Mouse (Mus musculus) testis, postnatal 10 days (tissue): ENCODE results near the gene Clcn6.

Experiments used
- DNase-seq: peaks from one replicate; pipeline ENCODE4 v3.0.0; 2021; ENCODE audit warnings: low spot score

Gene Clcn6

DNA sequence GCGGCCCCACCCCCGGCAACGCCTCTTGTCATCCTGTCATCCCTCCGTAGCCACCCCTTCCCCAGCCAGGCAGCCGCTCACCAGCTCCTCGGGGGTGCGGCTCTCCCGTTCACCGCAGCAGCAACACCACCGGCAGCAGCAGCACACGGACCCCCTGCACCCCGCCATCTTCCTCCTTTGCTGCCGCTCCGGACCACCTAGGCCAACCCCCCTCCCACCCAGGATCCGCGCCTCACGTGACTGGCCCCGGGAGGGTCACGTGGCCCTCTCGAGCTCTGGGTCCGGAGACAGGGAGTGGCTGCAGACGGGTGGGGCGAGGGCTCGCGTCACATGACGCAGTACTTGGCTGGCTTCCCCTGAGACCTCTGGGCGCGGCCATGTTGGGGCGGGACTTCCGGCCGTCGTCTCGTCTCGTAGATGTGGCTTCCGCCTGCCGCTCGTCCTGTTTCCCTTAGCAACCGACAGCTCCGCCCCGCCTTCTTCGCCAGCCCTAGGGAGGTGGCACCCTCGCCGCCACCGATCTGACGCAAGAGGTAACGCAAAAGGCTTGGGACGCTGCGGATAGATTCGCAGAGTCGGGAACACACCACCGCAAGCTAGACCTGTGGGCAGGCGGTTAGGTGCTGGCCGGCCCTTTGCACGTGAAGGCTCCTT lies at the start of gene Clcn6, which contains the start of gene Mthfr:
TSS of gene Clcn6 (minus strand) at position 222 of the 654 bp plus-strand sequence.
TSS of gene Mthfr (plus strand) at position 478 of the 654 bp plus-strand sequence.
- DNase-seq: peak; percentile 99

DNA sequence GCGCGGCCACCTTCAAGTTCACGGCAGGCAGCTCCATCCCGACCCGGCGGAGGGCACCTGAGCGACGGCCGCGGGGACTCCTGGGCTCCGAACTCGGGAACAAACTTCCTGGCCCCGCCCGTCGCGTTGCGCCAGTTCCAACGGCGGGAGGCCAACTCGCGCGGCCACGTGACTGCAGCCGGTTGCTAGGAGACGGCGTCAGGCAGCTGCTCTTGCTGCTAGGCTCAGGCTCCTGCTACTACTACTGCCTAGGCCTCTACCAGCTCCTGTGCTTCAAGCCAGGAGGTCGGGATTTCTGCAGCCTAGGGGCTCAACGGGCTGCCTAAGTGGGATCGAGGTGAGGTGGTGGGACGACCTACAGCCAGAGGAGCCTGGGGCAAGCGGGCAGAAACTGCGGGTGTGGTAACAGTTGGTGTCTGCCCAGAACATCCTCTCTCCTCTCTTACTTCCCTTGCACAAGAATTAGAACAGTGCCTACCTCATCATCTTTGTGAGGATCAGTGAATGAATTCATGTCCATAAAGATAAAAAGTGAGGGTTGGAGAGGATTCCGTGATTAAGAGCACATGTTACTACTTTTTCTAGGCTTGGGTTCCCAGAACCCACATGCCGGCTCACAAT lies 49.4 kb upstream of the Clcn6 start, which contains the start of gene Agtrap:
TSS of gene Agtrap (minus strand) at position 125 of the 621 bp plus-strand sequence.
- peak; percentile 97 for DNase-seq

DNA sequence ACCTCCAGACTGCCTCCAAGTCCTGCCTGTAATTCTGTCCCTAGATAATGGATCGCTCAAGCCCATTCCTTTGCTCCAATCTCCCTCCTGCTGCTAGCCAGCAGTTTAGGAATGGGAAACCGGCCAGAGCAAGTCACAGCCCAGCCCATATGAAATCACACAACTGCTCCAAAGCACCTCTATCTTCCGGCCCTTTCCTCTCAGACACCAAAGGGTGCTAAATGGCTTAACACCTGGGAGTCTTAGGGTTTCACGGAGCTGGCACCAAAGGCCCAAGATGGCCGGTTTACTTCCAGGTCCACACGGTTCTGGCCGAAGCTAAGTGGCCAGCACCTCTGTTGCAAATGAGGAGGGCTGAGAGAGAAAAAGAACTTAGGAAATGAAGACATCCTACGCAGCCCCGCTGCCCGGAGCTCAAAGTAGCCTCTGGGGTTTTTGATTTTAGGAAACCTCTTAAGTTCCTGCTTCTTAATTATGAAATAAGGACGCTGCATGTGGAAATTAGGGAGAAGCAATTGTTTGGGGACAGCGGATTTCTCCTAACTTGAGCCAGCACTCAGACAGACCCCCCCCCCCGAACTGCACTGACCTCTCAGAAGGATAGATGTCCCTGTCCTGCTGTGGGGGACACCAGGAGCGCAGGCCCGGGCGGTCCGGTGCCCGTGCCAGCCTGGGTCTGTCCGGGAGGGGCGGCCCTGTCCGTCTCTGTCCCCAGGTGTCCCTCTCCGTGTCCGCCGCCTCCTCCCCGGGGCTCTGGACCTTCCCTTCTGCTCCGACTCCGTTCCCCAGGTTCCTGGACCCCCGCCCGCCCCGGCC lies 48.7 kb upstream of the Clcn6 start:
- peak; percentile 64 for DNase-seq

DNA sequence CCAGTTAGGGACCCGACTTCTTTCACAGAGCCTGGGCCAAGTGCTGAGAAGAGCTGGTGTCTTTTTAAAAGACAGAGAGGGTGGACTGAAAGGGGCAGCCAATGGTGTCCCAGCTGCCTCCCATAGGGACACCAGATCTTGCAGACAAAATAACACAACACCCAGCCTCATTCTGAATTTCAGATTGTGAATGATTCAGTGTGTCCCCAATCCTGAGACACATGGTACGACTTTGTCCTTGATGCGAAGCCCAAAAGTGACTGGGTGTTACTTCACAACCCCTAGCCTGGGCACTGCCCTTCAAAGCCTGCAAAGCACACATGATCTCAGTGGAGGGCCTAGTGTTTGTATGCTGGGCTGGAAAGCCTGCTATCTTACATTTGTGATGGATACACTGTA lies 47.3 kb upstream of the Clcn6 start:
- no peak for DNase-seq

DNA sequence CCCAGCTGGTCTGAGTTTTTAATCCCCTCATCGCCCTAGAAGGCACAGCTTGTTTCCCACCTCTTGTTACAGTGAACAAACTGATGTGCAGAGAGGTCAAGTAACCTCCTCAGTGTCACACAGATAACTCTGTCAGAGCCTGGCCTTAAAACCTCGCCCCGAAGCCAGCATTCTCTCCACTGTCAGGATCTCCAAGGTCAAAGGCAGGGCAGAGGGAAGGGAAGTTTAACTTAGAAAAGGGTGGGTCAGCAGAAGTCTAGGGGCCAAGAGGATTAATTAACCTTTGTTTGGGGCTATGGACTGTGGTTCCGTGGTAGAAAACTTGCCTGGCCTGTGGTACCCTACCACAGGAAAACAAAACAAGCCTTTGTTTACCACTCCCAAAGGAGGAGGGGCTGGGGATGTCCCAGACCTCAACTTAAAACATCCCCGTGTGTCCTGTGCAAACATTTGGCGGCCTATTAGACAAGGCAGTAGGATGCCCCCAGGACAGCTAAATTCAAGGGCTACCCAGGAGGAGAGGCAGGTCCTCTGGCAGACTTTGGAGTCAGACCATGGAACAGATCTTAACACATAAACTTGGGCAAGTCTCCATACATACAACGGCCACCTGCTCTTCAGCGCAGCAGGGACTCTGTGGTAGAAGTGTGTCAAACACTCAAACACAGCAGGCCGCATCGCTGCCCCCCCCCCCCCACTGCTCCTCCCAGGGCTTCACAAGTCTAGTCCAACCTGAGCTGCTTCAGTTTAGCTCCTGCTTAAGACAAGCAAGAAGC lies 46.7 kb upstream of the Clcn6 start:
- DNase-seq: peak; percentile 42

DNA sequence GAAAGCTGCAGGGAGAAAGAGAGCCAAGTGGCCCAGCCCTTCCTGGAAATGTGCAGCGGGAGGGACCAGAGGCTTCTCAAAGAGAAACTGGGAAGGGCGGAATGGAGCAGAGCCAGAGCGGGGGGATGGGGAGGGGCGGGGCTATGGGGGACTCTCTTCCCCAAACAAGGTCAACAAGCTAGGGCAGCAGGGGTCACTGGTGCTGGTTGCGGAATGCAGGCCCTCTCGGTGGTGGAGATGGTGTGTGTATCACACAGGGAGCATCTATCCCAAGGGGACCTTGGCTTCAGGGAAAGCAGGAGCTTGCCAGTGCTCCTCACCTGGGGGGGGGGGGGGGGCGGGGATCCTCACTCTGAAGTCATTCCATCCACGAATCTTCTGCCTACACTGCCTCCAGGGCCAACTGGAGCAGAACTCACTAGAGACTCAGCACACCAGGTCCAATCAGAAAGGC lies 45.7 kb upstream of the Clcn6 start:
- DNase-seq: peak; percentile 60

DNA sequence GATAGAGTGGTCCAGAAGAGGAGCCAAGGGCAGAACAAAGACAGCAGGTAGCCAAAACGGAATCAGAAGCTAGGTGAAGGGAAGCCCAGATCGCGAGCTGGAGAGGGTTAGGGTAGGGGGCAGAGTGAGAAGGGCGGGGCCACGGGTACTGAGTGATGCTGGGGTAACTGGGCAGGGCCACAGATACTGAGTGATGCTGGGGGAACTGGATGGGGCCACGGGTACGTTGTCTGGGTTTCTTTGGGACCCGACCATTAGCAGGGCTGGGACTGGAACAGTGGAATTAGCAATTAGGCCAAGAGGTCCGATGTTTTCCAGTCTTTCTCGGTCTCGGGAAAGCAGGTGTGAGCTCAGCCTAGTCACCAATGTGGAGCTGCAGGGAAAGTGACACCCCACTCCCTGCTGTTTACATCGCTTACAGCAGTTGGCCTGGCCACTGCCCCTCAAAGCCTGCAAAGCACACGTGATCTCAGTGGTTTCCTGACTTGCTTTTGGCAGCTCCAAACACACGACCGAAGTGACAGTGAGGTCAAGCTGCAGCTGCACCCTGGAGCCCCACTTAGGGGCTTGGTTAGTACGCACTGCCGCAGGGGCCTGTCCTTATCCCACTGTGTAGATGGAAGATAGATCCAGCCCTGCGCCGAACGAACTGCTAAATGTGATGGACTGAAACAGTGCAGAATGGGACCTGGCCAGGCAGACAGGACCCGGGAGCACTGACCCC lies 44.7 kb upstream of the Clcn6 start:
- DNase-seq: peak; percentile 49

DNA sequence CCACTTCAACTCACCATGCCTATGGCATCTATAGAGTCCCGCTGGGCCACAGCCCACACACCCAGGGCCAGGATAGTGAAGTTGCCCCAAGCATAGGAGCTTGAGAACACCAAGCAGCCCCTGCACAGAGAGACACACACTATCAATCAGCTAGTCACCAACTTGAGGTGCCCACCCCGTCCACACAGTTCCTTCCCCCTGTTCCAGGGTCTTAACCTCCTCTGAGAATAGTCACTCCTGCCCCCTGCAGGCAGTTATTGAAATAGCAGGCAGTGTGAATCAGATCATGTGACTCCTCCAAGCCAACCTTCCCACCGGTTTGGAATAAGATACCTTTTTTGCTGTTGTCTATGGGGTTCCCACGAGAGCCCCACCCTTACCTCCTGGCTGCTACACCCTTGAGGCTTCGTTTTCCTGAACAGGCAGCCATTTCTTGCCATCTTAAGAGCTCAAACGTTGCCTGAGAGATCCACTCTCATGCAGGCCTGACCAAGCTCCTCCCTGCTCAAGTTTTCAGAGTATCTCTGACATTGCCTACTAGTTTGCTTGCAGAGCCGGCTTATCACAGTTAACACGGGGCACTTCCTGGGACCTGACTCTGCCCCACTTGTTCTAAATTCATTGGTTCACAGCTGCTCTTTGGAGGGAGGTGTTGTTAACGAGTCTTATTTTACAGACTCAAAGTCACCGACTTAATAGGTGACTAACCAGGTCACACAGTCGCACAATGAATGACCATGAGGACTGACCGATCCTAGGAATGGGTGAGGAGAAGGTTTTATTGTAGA lies 43.8 kb upstream of the Clcn6 start:
- DNase-seq: peak; percentile 83

DNA sequence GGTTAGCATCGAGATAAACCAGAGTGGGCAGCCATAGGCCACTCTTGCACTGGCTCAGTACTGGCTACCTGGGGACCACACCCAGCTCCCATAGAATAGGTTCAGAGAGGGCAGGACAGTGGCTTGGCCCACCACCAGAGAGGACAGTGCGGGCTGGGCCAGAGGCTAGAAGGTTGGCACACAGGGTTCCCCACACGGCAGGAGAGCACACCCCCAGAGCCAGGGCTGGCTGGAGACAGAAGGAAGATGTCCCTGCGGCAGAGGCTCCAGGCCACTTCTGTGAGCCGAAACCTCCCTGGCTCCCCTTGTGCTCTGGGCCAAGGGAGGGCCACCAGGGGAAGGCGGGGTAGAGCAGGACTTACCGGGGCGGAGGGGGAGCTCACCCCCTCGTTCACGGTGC lies 42.6 kb upstream of the Clcn6 start:
- DNase-seq: no peak

DNA sequence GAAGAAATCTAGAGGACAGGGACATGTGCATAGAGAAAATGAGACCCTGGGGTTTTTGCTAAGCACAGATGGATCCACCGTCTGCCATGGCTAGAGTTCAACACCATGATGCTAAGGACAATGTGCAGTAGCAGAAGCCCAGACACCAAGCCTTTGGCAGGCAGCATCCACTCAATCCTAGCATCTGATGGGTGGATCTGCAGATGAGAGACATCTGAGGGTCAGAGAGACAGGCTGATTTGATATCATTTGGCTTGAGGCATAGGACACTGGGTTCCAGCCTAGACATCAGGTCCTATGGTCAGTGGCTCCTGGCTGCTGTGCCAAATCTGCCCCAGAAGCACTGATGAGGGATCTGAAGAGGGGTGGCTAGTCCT lies 42.0 kb upstream of the Clcn6 start:
- no peak for DNase-seq

DNA sequence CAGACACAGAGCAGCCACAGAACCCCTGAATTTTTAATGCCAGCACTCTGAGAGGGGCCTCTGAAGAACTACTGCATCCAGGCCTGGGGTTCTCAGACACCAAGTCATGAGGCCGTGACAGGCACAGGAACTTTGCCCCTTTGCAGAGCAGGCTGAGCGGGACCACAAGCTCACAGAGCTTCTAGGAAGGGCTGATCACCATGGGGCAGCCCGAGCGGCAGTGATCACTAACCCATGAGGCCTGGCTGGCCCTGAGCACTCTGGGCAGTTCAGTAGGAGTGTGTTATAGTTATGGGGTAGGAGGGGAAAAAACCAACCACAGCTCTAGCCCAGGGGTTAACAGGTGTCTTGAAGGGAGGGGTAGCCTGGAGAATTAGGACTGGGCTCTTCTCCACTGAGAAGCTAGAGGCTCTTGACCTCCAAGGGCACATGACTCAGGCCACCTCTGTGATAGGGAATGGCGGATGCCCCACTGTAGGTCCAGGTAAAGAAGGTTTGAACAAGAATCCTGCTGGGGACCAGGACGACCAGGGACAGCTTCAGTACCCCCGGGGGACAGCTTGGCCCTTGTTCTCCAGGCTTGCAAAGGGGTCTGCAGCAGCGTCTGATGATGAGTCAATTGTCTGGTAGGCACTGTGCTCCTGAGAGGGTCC lies 41.4 kb upstream of the Clcn6 start:
- no peak for DNase-seq

DNA sequence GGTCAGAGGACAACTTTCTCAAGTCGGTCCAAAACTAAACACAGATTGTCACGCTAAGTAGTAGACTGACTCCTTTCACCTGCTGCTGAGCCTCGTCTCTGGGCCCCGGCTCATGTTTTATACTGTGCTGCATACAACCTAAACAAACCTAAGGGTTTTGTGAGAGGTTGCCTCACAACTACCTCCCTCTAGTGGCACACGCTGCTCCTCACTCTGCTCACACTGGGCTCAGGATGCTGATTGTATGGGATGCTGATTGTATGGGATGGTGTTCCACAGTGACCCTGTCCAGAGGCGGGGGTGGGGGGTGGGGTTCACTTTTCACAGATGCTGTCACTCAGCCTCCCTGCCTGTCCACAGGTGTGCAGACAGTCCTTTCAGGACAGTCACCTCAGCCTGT lies 40.6 kb upstream of the Clcn6 start:
- no peak for DNase-seq

DNA sequence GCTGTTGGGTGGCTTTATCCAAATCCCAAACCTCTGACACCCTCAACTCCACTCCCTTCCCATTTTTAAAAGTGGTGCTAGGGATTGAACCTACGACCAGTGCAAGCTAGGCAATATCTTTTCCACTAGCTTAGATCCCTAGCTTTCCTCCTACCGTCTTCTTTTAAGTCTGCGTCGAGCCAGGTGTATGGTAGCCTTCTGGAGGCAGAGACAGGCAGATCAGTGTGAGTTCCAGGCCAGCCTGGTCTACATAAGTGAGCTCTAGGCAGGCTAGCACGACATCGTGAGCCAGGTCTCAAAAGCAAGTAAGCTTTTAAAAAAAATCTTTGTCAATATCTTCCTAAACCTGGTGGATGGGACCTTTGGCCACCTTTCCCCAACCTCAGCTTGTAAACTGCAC lies 37.3 kb upstream of the Clcn6 start:
- no peak for DNase-seq

DNA sequence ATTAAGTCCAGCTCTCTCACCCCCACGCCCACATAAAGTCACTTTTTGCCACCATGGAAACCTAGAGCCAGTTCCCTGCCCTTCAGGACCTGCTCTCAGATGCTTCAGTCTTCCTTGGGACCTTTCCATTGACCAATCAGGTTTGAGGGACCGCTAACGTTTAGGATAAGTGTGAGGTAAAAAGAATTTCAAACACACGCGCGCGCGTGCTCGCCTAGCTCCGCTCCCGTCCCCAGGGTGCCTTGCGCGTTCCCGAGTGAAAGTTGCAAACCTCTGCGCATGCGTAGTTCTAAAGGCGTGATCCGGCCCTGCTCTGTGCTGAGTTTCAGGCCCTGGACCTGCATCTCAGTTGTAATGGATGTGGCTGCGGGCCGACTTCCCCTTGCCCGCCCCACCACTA lies 36.6 kb upstream of the Clcn6 start:
- DNase-seq: peak; percentile 84

DNA sequence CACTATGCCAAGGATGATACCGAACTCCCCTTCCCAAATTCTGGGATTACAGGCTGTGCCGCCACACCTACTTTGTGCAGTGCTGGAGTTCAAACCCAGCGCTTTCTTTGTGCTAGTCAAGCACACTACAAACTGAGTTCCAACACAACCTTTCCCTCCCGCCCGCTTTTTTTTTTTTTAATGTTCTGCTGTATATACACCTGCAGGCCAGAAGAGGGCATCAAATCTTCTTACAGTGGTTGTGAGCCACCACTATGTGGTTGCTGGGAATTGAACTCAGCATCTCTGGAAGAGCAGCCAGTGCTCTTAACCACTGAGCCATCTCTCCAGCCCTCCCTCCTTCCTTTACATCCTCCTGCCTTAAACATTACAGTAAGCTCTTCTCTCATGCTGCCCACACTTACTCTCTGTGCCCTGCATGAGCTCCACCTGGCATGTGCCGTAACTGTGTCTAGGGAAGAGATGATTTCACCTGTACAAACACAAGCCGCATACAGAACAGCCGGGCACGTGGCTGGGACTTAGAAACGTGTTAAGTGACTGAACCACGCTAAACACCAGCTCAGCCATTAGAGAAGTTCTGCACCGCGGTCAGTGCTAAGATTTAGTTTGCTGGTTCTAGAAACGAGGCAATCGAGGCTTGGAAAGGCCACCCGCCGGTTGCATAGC lies 36.0 kb upstream of the Clcn6 start:
- no peak for DNase-seq

DNA sequence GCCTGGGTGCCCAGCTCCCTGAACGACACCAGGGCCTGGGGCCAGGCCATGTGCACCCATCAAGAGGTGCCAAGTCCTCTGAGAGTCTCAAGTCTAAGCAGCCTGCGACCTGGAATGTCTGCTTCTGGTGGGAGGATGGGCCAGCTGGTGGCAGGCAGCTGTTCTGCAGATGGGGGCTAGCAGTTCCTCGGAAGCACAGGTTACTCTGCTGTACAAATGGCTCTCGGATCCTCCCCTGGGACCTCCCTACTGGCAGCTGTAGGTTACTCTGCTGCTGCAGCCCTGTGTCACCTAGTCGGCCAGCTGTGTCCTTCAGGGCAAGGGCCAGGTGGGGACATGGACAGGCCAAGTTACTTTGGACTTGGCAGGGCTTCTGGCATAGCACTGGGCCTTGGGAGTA lies 32.9 kb upstream of the Clcn6 start:
- DNase-seq: no peak

DNA sequence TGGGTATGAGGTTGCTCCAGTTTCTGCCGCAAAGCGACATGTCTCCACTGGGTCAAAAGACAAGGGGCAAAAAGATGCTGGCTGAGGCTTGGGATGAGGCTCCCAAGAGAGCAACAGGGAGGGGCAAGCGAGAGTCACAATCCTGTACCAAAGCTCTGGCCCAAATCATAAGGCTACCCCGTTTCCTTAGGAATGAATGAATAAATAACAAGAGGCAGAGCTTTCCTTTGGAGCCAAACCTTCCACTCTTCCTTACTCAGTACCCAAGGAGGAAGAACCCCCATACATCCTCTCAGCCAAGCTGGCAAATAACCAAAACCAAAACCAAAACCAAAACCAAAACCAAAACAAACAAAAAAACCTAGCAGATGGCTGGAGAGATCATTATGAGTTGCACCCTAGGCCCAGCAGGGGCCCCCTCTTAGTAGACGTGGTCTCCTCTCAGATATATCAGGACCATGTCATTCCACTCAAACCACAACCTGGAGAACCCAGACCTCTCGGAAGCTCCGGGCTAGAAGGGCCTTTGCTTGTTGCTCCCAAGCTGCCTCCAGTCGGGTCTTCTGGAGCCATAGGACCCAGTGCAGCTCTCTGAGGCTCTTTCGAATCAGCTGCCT lies 31.1 kb upstream of the Clcn6 start:
- no peak for DNase-seq

DNA sequence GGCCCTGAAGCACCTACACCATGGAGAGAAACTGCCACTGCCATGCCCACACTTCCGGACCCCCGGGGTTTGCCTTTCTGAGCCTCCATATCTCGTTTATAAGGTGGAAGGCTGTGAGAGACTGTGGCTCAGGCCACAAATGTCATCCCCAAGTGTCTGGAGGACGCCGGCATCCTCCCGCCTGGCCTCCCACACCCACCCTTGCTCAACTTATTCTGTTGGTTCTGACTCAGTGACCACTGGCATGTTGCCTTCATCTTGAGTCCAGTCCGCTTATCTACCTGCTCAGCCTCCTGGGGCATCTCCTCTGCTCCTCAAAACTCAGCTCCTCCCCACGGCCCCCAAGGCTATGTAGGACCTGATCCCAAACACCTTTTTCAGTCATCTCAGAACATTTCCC lies 28.7 kb upstream of the Clcn6 start:
- DNase-seq: no peak

DNA sequence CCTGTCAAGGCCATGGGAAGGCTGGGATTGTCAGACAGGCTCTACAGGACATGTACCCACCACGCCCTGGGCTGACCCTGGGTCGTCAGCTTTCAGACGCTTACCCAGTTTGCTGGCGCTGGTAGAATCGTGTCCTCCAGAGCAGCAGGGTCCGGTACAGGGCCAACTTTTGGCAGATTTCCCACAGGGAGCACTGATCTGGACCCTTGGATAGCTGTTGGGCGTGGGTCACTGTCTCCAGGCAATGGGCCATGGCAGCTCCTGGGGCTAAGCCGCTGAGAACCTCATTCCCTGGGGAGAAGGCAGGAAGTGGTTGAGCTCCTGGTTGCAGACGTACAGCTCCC lies 27.8 kb upstream of the Clcn6 start:
- peak; percentile 74 for DNase-seq
